Mouse (Mus musculus) neural tube, embryonic 11.5 days (tissue): ENCODE data around the gene Zfyve19. TPM values are rescaled to one million over a fixed set of nuclear protein-coding genes. Genes with fewer than 3 reads are reported as not detected.

Experiments
- ATAC-seq: fragments of 200-750 bp; cut with Nextera tagmentation; 2 replicates; pipeline ENCODE4 v1.8.0; 2017; ENCODE audit warnings: moderate number of reproducible peaks, mild to moderate bottlenecking, moderate TSS enrichment, moderate library complexity; ENCODE audit not compliant: insufficient read depth, low FRiP score, low TSS enrichment
- DNase-seq: peaks from one replicate; pipeline ENCODE4 v3.0.0-alpha.2; 2015; ENCODE audit warnings: low spot score
- H3K27ac ChIP-seq: fragments of 300-500 bp; sonication (generic); 2 replicates; pipeline ENCODE4 v1.5.1; 2014; ENCODE audit warnings: low read depth, mild to moderate bottlenecking, low read length
- H3K27me3 ChIP-seq: fragments of 300-500 bp; sonication (generic); 2 replicates; pipeline ENCODE4 v1.6.1; 2014; ENCODE audit warnings: mild to moderate bottlenecking, low read length, mixed read lengths; ENCODE audit not compliant: control insufficient read depth, insufficient read depth
- H3K36me3 ChIP-seq: fragments of 300-500 bp; sonication (generic); 2 replicates; pipeline ENCODE4 v1.6.1; 2014; ENCODE audit warnings: mild to moderate bottlenecking, low read length, moderate library complexity, mixed read lengths; ENCODE audit not compliant: control insufficient read depth, insufficient read depth
- H3K4me1 ChIP-seq: fragments of 300-500 bp; sonication (generic); 2 replicates; pipeline ENCODE4 v1.6.1; 2014; ENCODE audit warnings: low read length, mixed read lengths; ENCODE audit not compliant: control insufficient read depth, insufficient read depth
- H3K4me2 ChIP-seq: fragments of 300-500 bp; sonication (generic); 2 replicates; pipeline ENCODE4 v1.6.1; 2014; ENCODE audit warnings: low read depth, mild to moderate bottlenecking, moderate library complexity
- H3K4me3 ChIP-seq: fragments of 300-500 bp; sonication (generic); 2 replicates; pipeline ENCODE4 v1.5.1; 2014; ENCODE audit warnings: low read depth, low read length
- H3K9ac ChIP-seq: fragments of 300-500 bp; sonication (generic); 2 replicates; pipeline ENCODE4 v1.6.1; 2014; ENCODE audit warnings: mild to moderate bottlenecking, low read length
- H3K9me3 ChIP-seq: fragments of 300-500 bp; sonication (generic); 2 replicates; pipeline ENCODE4 v1.6.1; 2016; ENCODE audit warnings: low read length; ENCODE audit not compliant: control insufficient read depth
- WGBS: fragments of 180-500 bp; shearing (Covaris S2); extraction: QIAGEN DNeasy Blood & Tissue Kit; methylation state at CpG from one replicate; pipeline ENCODE4 v1.1.7; 2014; 5-methylcytosine and 5-hydroxymethylcytosine counted together
- polyA plus RNA-seq: library from polyadenylated mRNA; unstranded; fragments of >200 nt; fragmentation: Nextera tagmentation; extraction: Ambion mirVana; gene quantifications from 2 replicates; pipeline ENCODE4 v1.2.1, GENCODE M21; 2014

Gene Zfyve19
- polyA plus RNA-seq, 1 experiment from 2014 or later = 52.5 TPM

GRCm38 (mm10) chr2:119238671-119239070, 30.3 kb downstream of the Zfyve19 start:
- Histone ChIP-seq H3K27ac (no peak overlapping the region), H3K9ac (no peak overlapping the region), H3K4me2 (no peak overlapping the region), H3K9me3 (no peaks in the 10 kb centered on the region), H3K4me1 (peaks cover 10% of the 10 kb centered on the region; the same call in 1 of the 2 replicates), H3K27me3 (peaks cover 40% of the 10 kb centered on the region), H3K4me3 (no peak overlapping the region), H3K36me3 (no peaks in the 10 kb centered on the region)
- 70% methylated on average over 2 of the region's 2 CpGs for WGBS
- no peak for DNase-seq
- no peak for ATAC-seq

- H3K4me3 ChIP-seq = no peak overlapping the region
- no peak overlapping the region for H3K4me2 ChIP-seq
- WGBS = 53% methylated on average over 4 of the region's 4 CpGs
- DNase-seq = no peak
- peaks cover 10% of the 10 kb centered on the region; the same call in 1 of the 2 replicates for H3K4me1 ChIP-seq
- peaks cover 39% of the 10 kb centered on the region for H3K27me3 ChIP-seq
- no peaks in the 10 kb centered on the region for H3K36me3 ChIP-seq
- no peak overlapping the region for H3K9ac ChIP-seq
- H3K9me3 ChIP-seq = no peaks in the 10 kb centered on the region
- no peak for ATAC-seq
- no peak overlapping the region for H3K27ac ChIP-seq
These were observed 31.8 kb downstream of the Zfyve19 start for GRCm38 (mm10) chr2:119240075-119240818.

GRCm38 (mm10) chr2:119240819-119241186, 32.4 kb downstream of the Zfyve19 start:
- peaks cover 10% of the 10 kb centered on the region; the same call in 1 of the 2 replicates for H3K4me1 ChIP-seq
- no peak overlapping the region for H3K27ac ChIP-seq
- no peak overlapping the region for H3K4me3 ChIP-seq
- no peak for DNase-seq
- H3K9ac ChIP-seq = no peak overlapping the region
- no peaks in the 10 kb centered on the region for H3K36me3 ChIP-seq
- H3K4me2 ChIP-seq = no peak overlapping the region
- WGBS = 87% methylated on average over 4 of the region's 4 CpGs
- ATAC-seq = no peak
- H3K9me3 ChIP-seq = no peaks in the 10 kb centered on the region
- H3K27me3 ChIP-seq = peaks cover 37% of the 10 kb centered on the region

- peaks cover 2% of the 10 kb centered on the region; the same call in 1 of the 2 replicates for H3K4me1 ChIP-seq
- no peak overlapping the region for H3K27ac ChIP-seq
- H3K27me3 ChIP-seq = peaks cover 19% of the 10 kb centered on the region
- no peak overlapping the region for H3K9ac ChIP-seq
- H3K9me3 ChIP-seq = no peaks in the 10 kb centered on the region
- H3K4me2 ChIP-seq = no peak overlapping the region
- DNase-seq = no peak
- no peak for ATAC-seq
- H3K36me3 ChIP-seq = no peaks in the 10 kb centered on the region
- WGBS = 84% methylated on average over 9 of the region's 9 CpGs
- H3K4me3 ChIP-seq = no peak overlapping the region
These were observed 34.1 kb downstream of the Zfyve19 start for GRCm38 (mm10) chr2:119242548-119242947.

GRCm38 (mm10) chr2:119245246-119245645, 36.8 kb downstream of the Zfyve19 start:
- no peak overlapping the region for H3K9ac ChIP-seq
- DNase-seq (no peak), ATAC-seq (no peak)
- no peak overlapping the region for H3K4me2 ChIP-seq
- H3K4me3 ChIP-seq = no peak overlapping the region
- no peak overlapping the region for H3K27ac ChIP-seq
- no peaks in the 10 kb centered on the region for H3K4me1 ChIP-seq
- H3K27me3 ChIP-seq = no peaks in the 10 kb centered on the region
- H3K9me3 ChIP-seq = no peaks in the 10 kb centered on the region
- 91% methylated on average over 7 of the region's 7 CpGs for WGBS
- no peaks in the 10 kb centered on the region for H3K36me3 ChIP-seq

- 84% methylated on average over 9 of the region's 9 CpGs for WGBS
- Histone ChIP-seq H3K27ac (no peak overlapping the region), H3K4me3 (no peak overlapping the region)
These were observed 39.5 kb downstream of the Zfyve19 start for GRCm38 (mm10) chr2:119247904-119248303.

GRCm38 (mm10) chr2:119249592-119250061, 41.2 kb downstream of the Zfyve19 start:
- H3K4me2 ChIP-seq = no peak overlapping the region
- 80% methylated on average over 4 of the region's 4 CpGs for WGBS
- no peaks in the 10 kb centered on the region for H3K4me1 ChIP-seq
- no peaks in the 10 kb centered on the region for H3K27me3 ChIP-seq
- no peaks in the 10 kb centered on the region for H3K36me3 ChIP-seq
- ATAC-seq (no peak), DNase-seq (no peak)
- no peak overlapping the region for H3K4me3 ChIP-seq
- no peak overlapping the region for H3K9ac ChIP-seq
- no peak overlapping the region for H3K27ac ChIP-seq
- H3K9me3 ChIP-seq = no peaks in the 10 kb centered on the region

More at GRCm38 (mm10) chr2:119247904-119248303, 39.5 kb downstream of the Zfyve19 start:
- no peak for DNase-seq
- no peak overlapping the region for H3K9ac ChIP-seq
- no peak for ATAC-seq
- no peaks in the 10 kb centered on the region for H3K27me3 ChIP-seq
- H3K36me3 ChIP-seq = no peaks in the 10 kb centered on the region
- H3K9me3 ChIP-seq = no peaks in the 10 kb centered on the region
- H3K4me2 ChIP-seq = no peak overlapping the region
- no peaks in the 10 kb centered on the region for H3K4me1 ChIP-seq

- Histone ChIP-seq H3K36me3 (no peaks in the 10 kb centered on the region), H3K4me3 (no peak overlapping the region), H3K27me3 (no peaks in the 10 kb centered on the region), H3K27ac (no peak overlapping the region), H3K9me3 (no peaks in the 10 kb centered on the region), H3K4me2 (no peak overlapping the region), H3K4me1 (no peaks in the 10 kb centered on the region), H3K9ac (no peak overlapping the region)
- DNase-seq (no peak), ATAC-seq (no peak)
- 57% methylated on average over 5 of the region's 5 CpGs for WGBS
These were observed 42.0 kb downstream of the Zfyve19 start for GRCm38 (mm10) chr2:119250377-119250776.
